Mouse (Mus musculus): Measurements from ENCODE around the gene Abcc1. TPM values are rescaled to one million over a fixed set of nuclear protein-coding genes. Genes with fewer than 3 reads are reported as not detected.

Gene Abcc1
- polyA plus RNA-seq, 1 experiment: 3.7 TPM

- WGBS: 90% methylated on average over 9 of the region's 9 CpGs
- TF ChIP-seq POLR2A (IDR thresholded peaks at IDR 0.05; ENCODE audit: low read depth, low read length) (no peak), CTCF (IDR thresholded peaks at IDR 0.05; ENCODE audit: extremely low read depth, insufficient read length, insufficient replicate concordance, low read depth, low read length) (no peak)
- peaks cover 10% of the 10 kb centered on the region for H3K36me3 ChIP-seq (ENCODE audit: control insufficient read depth, insufficient read depth, low read length)
- H3K4me3 ChIP-seq (ENCODE audit: low read depth, low read length): no peak overlapping the region
- H3K27ac ChIP-seq (ENCODE audit: insufficient read depth, low read depth, low read length): no peak overlapping the region
- no peaks in the 10 kb centered on the region for H3K27me3 ChIP-seq (ENCODE audit: control insufficient read depth, insufficient read depth, low read length)
- no peaks in the 10 kb centered on the region for H3K4me1 ChIP-seq (ENCODE audit: control insufficient read depth, insufficient read depth, insufficient read length, low read length)
Measured at GRCm38 (mm10) chr16:14415206-14415605, 53.8 kb downstream of the Abcc1 start.

GRCm38 (mm10) chr16:14416957-14417618 is 55.7 kb downstream of the Abcc1 start:
- no peaks in the 10 kb centered on the region for H3K4me1 ChIP-seq (ENCODE audit: control insufficient read depth, insufficient read depth, insufficient read length, low read length)
- no peaks in the 10 kb centered on the region for H3K27me3 ChIP-seq (ENCODE audit: control insufficient read depth, insufficient read depth, low read length)
- H3K27ac ChIP-seq (ENCODE audit: insufficient read depth, low read depth, low read length): no peak overlapping the region
- no peak overlapping the region for H3K4me3 ChIP-seq (ENCODE audit: low read depth, low read length)
- no peak for TF ChIP-seq POLR2A (IDR thresholded peaks at IDR 0.05; ENCODE audit: low read depth, low read length)
- no peak for TF ChIP-seq CTCF (IDR thresholded peaks at IDR 0.05; ENCODE audit: extremely low read depth, insufficient read length, insufficient replicate concordance, low read depth, low read length)
- H3K36me3 ChIP-seq (ENCODE audit: control insufficient read depth, insufficient read depth, low read length): peaks cover 10% of the 10 kb centered on the region
- 55% methylated on average over 5 of the region's 5 CpGs for WGBS

DNA sequence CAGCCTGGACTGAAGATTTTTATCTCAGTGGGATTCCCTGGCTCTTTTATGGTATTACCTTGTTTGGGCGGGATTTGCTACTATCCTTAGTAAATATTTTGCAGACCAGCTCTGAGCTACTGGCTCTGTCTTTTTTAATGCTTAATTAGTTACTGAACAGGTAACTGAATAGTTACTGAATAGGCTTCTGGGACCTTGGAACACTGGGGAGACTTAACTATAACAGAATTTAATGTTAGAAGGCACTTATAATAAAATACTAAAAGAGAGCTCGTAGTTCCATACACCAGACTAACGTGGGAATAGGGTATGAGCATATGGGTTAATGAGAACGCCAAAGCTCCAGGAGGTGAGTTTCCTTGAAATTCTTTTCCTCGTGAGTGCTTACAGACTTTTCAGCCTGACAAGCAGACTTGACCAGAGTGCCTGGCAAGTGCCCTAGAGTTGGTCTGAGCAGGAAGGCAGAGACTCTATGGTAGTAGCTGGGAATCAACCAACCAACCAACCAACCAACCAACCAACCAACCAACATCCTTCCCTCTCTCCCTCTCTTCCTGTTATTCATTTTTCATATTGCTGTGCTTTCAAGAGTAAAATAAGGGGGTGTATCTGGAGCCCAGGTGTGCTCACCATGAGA is 59.3 kb downstream of the Abcc1 start:
- Histone ChIP-seq H3K36me3 (ENCODE audit: control insufficient read depth, insufficient read depth, low read length) (peaks cover 1% of the 10 kb centered on the region; the same call in 1 of the 2 replicates), H3K27me3 (ENCODE audit: control insufficient read depth, insufficient read depth, low read length) (no peaks in the 10 kb centered on the region), H3K4me3 (ENCODE audit: low read depth, low read length) (no peak overlapping the region), H3K4me1 (ENCODE audit: control insufficient read depth, insufficient read depth, insufficient read length, low read length) (no peaks in the 10 kb centered on the region), H3K27ac (ENCODE audit: insufficient read depth, low read depth, low read length) (no peak overlapping the region)
- TF ChIP-seq POLR2A (IDR thresholded peaks at IDR 0.05; ENCODE audit: low read depth, low read length): no peak
- TF ChIP-seq CTCF (IDR thresholded peaks at IDR 0.05; ENCODE audit: extremely low read depth, insufficient read length, insufficient replicate concordance, low read depth, low read length): no peak
- WGBS: 88% methylated on average over 5 of the region's 5 CpGs

GRCm38 (mm10) chr16:14422081-14422480 is 60.7 kb downstream of the Abcc1 start:
- Histone ChIP-seq H3K27ac (ENCODE audit: insufficient read depth, low read depth, low read length) (no peak overlapping the region), H3K36me3 (ENCODE audit: control insufficient read depth, insufficient read depth, low read length) (no peaks in the 10 kb centered on the region; the same call in 1 of the 2 replicates), H3K27me3 (ENCODE audit: control insufficient read depth, insufficient read depth, low read length) (no peaks in the 10 kb centered on the region), H3K4me1 (ENCODE audit: control insufficient read depth, insufficient read depth, insufficient read length, low read length) (no peaks in the 10 kb centered on the region), H3K4me3 (ENCODE audit: low read depth, low read length) (no peak overlapping the region)
- no peak for TF ChIP-seq CTCF (IDR thresholded peaks at IDR 0.05; ENCODE audit: extremely low read depth, insufficient read length, insufficient replicate concordance, low read depth, low read length)
- TF ChIP-seq POLR2A (IDR thresholded peaks at IDR 0.05; ENCODE audit: low read depth, low read length): no peak
- WGBS: 100% methylated on average over 3 of the region's 3 CpGs

- WGBS: 82% methylated on average over 6 of the region's 6 CpGs
- Histone ChIP-seq H3K27ac (ENCODE audit: insufficient read depth, low read depth, low read length) (no peak overlapping the region), H3K36me3 (ENCODE audit: control insufficient read depth, insufficient read depth, low read length) (peaks cover 2% of the 10 kb centered on the region; the same call in 1 of the 2 replicates), H3K27me3 (ENCODE audit: control insufficient read depth, insufficient read depth, low read length) (no peaks in the 10 kb centered on the region), H3K4me1 (ENCODE audit: control insufficient read depth, insufficient read depth, insufficient read length, low read length) (no peaks in the 10 kb centered on the region), H3K4me3 (ENCODE audit: low read depth, low read length) (no peak overlapping the region)
- no peak for TF ChIP-seq POLR2A (IDR thresholded peaks at IDR 0.05; ENCODE audit: low read depth, low read length)
- no peak for TF ChIP-seq CTCF (IDR thresholded peaks at IDR 0.05; ENCODE audit: extremely low read depth, insufficient read length, insufficient replicate concordance, low read depth, low read length)
Measured at GRCm38 (mm10) chr16:14429371-14429770, 68.0 kb downstream of the Abcc1 start.

DNA sequence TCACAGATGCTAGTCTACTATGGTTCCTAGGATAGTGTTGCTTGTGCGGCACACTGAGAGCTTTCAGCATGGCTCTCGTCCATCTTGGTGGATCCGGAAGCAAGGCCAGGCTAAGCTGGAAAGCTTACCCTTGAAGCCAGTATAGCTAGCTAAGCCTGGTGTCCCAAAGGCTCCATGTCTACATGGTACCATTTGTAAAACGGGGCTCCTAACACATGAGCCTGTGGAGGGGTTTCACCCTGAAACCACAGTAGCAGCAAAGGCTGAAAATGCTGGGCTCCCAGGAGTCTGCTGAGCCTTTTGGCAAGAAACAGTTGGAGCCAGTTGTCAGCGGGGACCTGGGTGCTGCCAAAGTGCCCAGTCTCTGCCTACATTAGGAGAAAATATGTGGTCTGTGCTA is 71.6 kb downstream of the Abcc1 start:
- H3K27ac ChIP-seq (ENCODE audit: insufficient read depth, low read depth, low read length): no peak overlapping the region
- peaks cover 4% of the 10 kb centered on the region for H3K36me3 ChIP-seq (ENCODE audit: control insufficient read depth, insufficient read depth, low read length)
- H3K4me3 ChIP-seq (ENCODE audit: low read depth, low read length): no peak overlapping the region
- TF ChIP-seq POLR2A (IDR thresholded peaks at IDR 0.05; ENCODE audit: low read depth, low read length) (no peak), CTCF (IDR thresholded peaks at IDR 0.05; ENCODE audit: extremely low read depth, insufficient read length, insufficient replicate concordance, low read depth, low read length) (no peak)
- no peaks in the 10 kb centered on the region for H3K27me3 ChIP-seq (ENCODE audit: control insufficient read depth, insufficient read depth, low read length)
- H3K4me1 ChIP-seq (ENCODE audit: control insufficient read depth, insufficient read depth, insufficient read length, low read length): no peaks in the 10 kb centered on the region
- WGBS: 97% methylated on average over 5 of the region's 5 CpGs

- H3K4me1 ChIP-seq (ENCODE audit: control insufficient read depth, insufficient read depth, insufficient read length, low read length): no peaks in the 10 kb centered on the region
- no peak overlapping the region for H3K27ac ChIP-seq (ENCODE audit: insufficient read depth, low read depth, low read length)
- WGBS: 88% methylated on average over 1 of the region's 1 CpGs
Measured at GRCm38 (mm10) chr16:14435526-14435925, 74.2 kb downstream of the Abcc1 start.

More at GRCm38 (mm10) chr16:14435526-14435925, 74.2 kb downstream of the Abcc1 start:
- Histone ChIP-seq H3K36me3 (ENCODE audit: control insufficient read depth, insufficient read depth, low read length) (peaks cover 1% of the 10 kb centered on the region), H3K27me3 (ENCODE audit: control insufficient read depth, insufficient read depth, low read length) (no peaks in the 10 kb centered on the region), H3K4me3 (ENCODE audit: low read depth, low read length) (no peak overlapping the region)
- no peak for TF ChIP-seq POLR2A (IDR thresholded peaks at IDR 0.05; ENCODE audit: low read depth, low read length)
- no peak for TF ChIP-seq CTCF (IDR thresholded peaks at IDR 0.05; ENCODE audit: extremely low read depth, insufficient read length, insufficient replicate concordance, low read depth, low read length)

Data from small intestine, adult 2 months (tissue).